Mouse (Mus musculus) layer of hippocampus, adult 9-10 months (tissue): ENCODE data around the gene Chrna10.

Source experiments
- DNase-seq: peaks from one replicate; pipeline ENCODE4 v3.0.0; 2022; ENCODE audit warnings: low spot score

Gene Chrna10

GRCm38 (mm10) chr7:102116579-102117331 lies at the start of gene Chrna10:
Gene Chrna10 (minus strand): TSS chr7:102116828.
- DNase-seq = no peak

DNA sequence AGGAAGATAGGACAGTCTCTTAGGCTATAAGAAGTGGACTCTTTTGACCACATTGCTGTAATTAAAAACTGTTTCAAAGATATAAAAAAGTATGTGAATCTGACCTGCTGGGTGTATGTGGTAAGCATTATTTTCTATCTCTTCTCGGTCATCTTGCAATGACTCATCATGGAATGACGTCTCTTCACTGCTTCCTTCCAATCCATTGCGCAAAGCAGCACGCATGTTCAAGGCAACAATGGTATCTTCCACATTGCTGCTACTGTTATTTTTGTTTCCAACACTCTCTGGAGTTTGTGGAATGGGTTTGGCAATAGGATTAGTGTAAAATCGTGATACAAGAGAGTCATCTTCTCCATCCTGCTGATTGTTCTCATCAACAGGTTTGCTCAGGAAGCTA lies 37.1 kb upstream of the Chrna10 start:
- no peak for DNase-seq

- no peak for DNase-seq
Observed at GRCm38 (mm10) chr7:102137898-102138297, 21.3 kb upstream of the Chrna10 start.

DNA sequence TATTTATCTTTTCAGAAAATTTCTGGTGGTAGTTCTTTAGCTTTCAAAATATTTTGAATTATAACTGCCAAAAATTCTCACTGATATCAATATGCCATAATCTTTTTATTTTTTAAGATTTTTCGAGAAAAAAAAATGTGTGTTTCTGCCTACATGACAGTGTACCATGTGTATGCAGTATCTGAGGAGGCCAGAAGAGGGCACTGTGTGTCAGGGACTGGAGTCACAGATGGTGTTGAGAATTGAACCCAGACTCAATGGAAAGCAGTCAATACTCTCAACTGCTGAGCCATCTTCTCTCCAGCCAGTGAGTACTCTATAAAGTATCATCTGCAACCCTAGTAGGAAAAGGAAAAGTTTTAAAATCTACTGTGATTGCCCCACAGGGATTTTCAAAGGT lies 20.8 kb upstream of the Chrna10 start:
- no peak for DNase-seq

DNA sequence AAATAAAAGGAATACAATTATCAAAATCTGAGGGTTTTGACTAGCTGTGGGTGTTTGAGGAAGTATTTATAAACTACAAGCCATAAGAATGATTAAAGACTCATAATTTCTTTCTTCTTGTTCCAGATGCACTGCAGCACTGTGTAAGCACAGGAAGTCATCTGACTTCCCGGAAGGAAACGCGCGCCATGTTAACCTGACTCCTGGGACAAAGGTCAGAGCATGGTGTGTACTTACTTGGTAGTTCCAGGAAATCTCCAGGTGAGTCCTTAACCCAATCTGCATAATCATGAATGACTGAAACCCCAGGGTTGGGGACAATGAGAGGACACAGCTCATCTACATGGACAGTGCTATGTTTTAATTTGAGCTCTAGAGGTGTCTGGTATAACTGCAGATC lies 15.8 kb upstream of the Chrna10 start:
- no peak for DNase-seq

- DNase-seq = no peak
Observed at GRCm38 (mm10) chr7:102120326-102120725, 3.7 kb upstream of the Chrna10 start.

- no peak for DNase-seq
Observed at GRCm38 (mm10) chr7:102117382-102117781, 754 bp upstream of the Chrna10 start.

DNA sequence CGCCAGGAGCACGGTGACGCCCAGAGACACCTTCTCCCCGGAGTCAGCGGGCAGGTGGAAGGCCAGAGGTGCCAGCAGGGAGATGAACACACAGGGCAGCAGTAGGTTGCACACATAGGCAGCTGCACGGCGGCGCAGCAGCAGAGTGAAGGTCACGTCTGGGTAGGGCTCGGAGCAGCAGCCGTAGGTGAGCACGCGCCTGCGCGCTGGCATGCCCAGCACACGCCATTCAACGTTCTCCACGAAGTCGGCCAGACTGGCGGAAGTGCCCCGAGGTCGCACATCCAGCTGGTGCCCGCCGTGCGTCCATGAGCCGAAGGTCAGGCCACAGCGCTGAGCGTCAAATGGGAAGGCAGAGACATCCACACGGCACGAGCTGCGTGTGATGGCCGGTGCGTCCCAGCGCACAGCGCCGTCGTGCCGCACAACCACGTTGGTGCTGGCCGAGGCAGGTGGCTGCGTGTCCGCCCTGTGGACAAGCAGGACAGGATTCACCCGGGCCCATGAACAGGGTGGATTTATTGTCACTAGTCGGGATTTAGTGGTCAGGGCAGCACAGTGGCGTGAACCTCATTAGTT lies 3.4 kb downstream of the Chrna10 start:
- DNase-seq = no peak

GRCm38 (mm10) chr7:102109746-102110145 lies 6.9 kb downstream of the Chrna10 start:
- DNase-seq = no peak

DNA sequence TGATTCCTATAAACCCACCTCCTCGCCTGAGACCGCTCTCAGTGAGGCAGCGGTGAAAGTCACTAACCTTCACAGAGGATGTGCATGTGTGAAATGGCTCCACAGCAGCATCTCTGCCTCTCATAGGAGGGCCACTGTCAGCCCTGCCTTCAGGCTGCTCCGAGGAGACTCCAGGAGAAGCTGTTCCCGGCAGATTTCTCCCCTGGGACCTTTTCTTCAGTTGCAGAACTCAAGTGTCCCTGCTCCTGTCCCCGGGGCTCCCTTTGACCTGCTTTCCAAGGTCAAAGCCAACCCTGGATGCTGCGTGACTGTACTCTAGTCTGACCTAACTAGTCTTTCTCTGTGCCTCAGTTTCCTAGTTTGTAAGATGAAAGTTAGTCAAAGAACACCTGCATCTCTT lies 7.5 kb downstream of the Chrna10 start, which contains the start of gene Art5:
Gene Art5, minus strand, starts transcription at position 319 of the 400 bp plus-strand sequence.
- no peak for DNase-seq

DNA sequence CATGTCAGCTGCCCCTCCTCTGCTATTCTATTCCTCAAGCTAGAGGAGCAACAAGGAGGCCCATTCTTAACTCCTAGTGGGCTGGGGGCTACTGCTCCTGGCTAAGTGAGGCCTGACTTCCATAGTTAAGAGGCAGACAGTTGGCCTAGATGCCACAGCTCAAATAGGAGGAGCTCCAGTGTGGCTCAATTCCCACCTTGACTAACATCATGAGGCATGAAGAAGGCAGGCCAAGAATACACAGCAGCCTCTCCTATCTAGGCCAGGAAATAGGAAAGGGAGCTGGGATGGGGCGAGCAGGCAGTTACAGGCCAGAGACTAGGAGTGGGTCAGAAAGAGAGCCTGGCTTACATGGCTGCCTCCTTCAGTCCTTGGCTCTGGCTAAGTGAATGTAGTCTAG lies 8.4 kb downstream of the Chrna10 start:
- DNase-seq = no peak

- no peak for DNase-seq
Observed at GRCm38 (mm10) chr7:102106700-102107141, 9.9 kb downstream of the Chrna10 start.

- no peak for DNase-seq
Observed at GRCm38 (mm10) chr7:102104126-102104525, 12.5 kb downstream of the Chrna10 start.

GRCm38 (mm10) chr7:102103555-102103954 lies 13.1 kb downstream of the Chrna10 start:
- no peak for DNase-seq

DNA sequence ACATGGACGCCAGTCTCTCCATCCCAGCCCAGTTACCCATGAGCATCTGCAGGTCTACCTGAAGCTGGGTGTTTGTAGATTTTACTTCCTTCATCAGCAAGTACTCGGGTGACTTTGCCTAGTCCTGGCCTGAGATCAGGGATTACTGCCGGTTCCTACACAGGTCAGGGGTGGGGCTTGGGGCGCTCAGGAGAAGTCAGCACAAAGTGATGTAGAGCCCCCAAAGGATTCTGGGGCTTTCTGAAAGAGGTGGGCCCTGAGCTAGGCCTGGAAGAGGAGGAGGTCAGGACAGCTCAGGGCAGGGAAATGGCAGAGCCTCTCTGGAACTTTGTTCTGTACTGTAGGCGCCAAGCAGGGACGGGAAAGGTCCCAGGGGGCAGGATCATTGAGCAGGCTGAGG lies 13.9 kb downstream of the Chrna10 start:
- DNase-seq = no peak

GRCm38 (mm10) chr7:102102241-102102640 lies 14.4 kb downstream of the Chrna10 start:
- no peak for DNase-seq

- no peak for DNase-seq
Observed at GRCm38 (mm10) chr7:102101487-102101886, 15.1 kb downstream of the Chrna10 start, which contains the start of gene Art1. Gene Art1 (plus strand): TSS chr7:102101743.

GRCm38 (mm10) chr7:102100868-102101267 lies 15.8 kb downstream of the Chrna10 start:
- DNase-seq = no peak

DNA sequence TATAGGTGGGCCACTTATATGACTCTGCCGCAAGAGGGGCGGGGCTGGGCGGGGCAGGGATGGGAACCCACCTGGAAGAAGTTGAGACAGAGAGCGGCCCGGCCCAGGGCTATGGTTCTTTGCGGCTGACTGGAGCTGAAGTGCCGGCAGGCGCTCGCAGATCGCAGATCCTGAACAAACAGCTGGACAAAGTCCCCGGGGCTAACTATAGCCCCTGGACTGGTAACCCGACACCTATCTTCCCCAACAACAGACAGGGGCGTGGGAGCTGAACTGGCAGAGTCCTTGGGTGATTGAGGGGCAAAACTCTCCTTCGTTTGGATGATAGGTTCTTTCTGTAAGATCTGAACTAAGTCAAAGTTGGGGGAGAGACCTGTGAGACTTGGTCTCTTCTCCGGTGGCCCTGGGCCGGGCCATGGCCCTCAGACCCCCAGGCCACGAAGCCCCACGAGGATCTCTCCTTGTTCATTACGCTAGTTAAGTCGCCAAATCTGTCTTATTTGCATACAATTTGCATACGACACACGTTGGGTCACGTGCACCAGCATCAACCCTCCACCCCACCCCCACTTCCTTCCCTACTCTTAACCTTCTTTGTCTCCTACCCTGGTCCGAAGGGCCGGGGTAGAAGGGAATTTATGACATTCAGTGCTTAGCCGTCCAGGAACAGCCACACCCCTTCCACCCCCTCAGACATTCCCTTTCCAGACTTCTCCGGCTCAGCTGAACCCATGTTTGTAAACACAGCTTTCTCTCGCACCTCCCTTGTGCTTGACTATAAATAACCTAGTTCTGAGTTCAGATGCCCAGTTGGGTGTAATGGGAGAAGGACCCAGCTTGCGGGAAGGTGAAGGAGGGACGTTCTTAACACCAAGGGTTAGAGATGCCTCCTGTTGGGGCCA lies 16.6 kb downstream of the Chrna10 start:
- no peak for DNase-seq

GRCm38 (mm10) chr7:102087336-102087735 lies 29.3 kb downstream of the Chrna10 start:
- no peak for DNase-seq

DNA sequence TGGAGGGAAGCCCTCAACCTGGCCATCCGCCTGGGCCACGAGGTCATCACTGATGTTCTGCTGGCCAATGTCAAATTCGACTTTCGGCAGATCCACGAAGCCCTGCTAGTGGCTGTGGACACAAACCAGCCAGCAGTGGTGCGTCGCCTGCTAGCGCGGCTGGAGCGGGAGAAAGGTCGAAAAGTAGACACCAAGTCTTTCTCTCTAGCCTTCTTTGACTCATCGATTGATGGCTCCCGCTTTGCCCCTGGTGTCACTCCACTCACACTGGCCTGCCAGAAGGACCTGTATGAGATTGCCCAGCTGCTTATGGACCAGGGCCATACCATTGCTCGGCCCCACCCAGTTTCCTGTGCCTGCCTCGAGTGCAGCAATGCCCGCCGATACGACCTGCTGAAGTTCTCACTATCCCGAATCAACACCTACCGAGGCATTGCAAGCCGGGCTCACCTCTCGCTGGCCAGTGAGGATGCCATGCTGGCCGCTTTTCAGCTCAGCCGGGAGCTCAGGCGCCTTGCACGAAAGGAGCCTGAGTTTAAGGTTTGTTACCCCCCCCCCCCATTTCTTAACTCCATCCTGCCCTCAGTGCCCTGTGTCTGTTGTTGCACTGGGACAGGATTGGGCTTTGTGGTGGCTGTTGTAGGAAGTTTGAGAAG lies 32.5 kb downstream of the Chrna10 start:
- DNase-seq = no peak

- no peak for DNase-seq
Observed at GRCm38 (mm10) chr7:102082816-102083215, 33.8 kb downstream of the Chrna10 start, which contains the start of gene Trpc2. Gene Trpc2 (plus strand): TSS chr7:102083116.
